Comparison of ENCODE assay signal across 25 mouse cellular contexts in genomic region chr17:87453336-87453735, GRCm38 (mm10). TPM values are rescaled to one million over a fixed set of nuclear protein-coding genes. Genes with fewer than 3 reads are reported as not detected.
"Had no signal": no experiment of that assay in that cellular context is flagged by ENCODE, and none has a peak within 500 bp of the region (broad histone marks: within the 10 kb centered on the region; RNA-seq: fewer than 3 reads in every experiment).

No protein-coding gene starts in this region.

- H3K9me3 ChIP-seq: midbrain, embryonic 10.5 days; midbrain, embryonic 12.5 days; neural tube, embryonic 13.5 days; neural tube, embryonic 15.5 days had no signal

- DNase-seq: lung, embryonic 14.5 days; lung, postnatal 10 days; lung, postnatal 4 days; midbrain, embryonic 14.5 days; retina, postnatal 1 day; right cerebral cortex, adult 18-20 months; right cerebral cortex, postnatal 25 days; right cerebral cortex, postnatal 4 days; spleen, adult 18-20 months; thymus, adult 18-20 months; thymus, postnatal 14 days; thymus, postnatal 36 days had no signal

- H3K36me3 ChIP-seq: midbrain, embryonic 10.5 days; midbrain, embryonic 12.5 days; neural tube, embryonic 13.5 days; neural tube, embryonic 15.5 days had no signal

- H3K27me3 ChIP-seq: neural tube, embryonic 13.5 days; neural tube, embryonic 15.5 days had no signal

- H3K4me3 ChIP-seq: midbrain, embryonic 10.5 days; midbrain, embryonic 12.5 days; myocyte; neural tube, embryonic 13.5 days; neural tube, embryonic 15.5 days had no signal

- H3K27ac ChIP-seq: midbrain, embryonic 10.5 days; midbrain, embryonic 12.5 days; neural tube, embryonic 13.5 days; neural tube, embryonic 15.5 days had no signal

RNA-seq across cellular contexts. Expression of gene Stpg4, which starts 25.8 kb away (rescaled TPM):
- total RNA-seq: megakaryocyte, adult 5-6 weeks; megakaryocyte-erythroid progenitor cell, adult 5-6 weeks had no signal
- polyA plus RNA-seq: lung, embryonic 14.5 days; lung, embryonic 16.5 days; midbrain, embryonic 10.5 days; midbrain, embryonic 12.5 days; midbrain, embryonic 14.5 days; midbrain, embryonic 16.5 days; myocyte; neural tube, embryonic 11.5 days; small intestine, adult 2 months; stomach, embryonic 14.5 days; stomach, embryonic 16.5 days had no signal
